Mouse (Mus musculus) heart, adult 2 months (tissue): Measurements from ENCODE around the gene Hacd4. TPM values are rescaled to one million over a fixed set of nuclear protein-coding genes. Genes with fewer than 3 reads are reported as not detected.

ENCODE experiments used
- DNase-seq, 2 experiments: peaks; one replicate each; pipeline ENCODE4 v3.0.0; 2021
- H3K27ac ChIP-seq: fragments of 200-600 bp; 2 replicates; pipeline ENCODE4 v1.8.1; 2022
- H3K27me3 ChIP-seq: fragments of 200-500 bp; 2 replicates; pipeline ENCODE4 v1.6.1; 2012; ENCODE audit warnings: mild to moderate bottlenecking, low read length, inconsistent platforms, mixed read lengths; ENCODE audit not compliant: control insufficient read depth, insufficient read depth
- H3K36me3 ChIP-seq: fragments of 200-500 bp; 2 replicates; pipeline ENCODE4 v1.6.1; 2012; ENCODE audit warnings: low read length, inconsistent platforms; ENCODE audit not compliant: control insufficient read depth, insufficient read depth
- H3K4me1 ChIP-seq: fragments of 200-500 bp; 2 replicates; pipeline ENCODE4 v1.6.1; 2011; ENCODE audit warnings: low read length; ENCODE audit not compliant: control insufficient read depth, insufficient read depth
- H3K4me3 ChIP-seq: fragments of 200-600 bp; 2 replicates; pipeline ENCODE4 v1.8.1; 2022
- H3K79me2 ChIP-seq: fragments of 200-500 bp; replicated peaks from 2 replicates; pipeline ENCODE4 v1.6.1; 2012; ENCODE audit warnings: mild to moderate bottlenecking, inconsistent platforms, low read length, moderate library complexity, mixed read lengths; ENCODE audit not compliant: control insufficient read depth, insufficient read depth
- H3K9ac ChIP-seq: fragments of 200-500 bp; 2 replicates; pipeline ENCODE4 v1.6.1; 2012; ENCODE audit warnings: low read depth, mild to moderate bottlenecking, control low read depth, inconsistent platforms, low read length, mixed read lengths
- CTCF ChIP-seq: fragments of 200-600 bp; IDR thresholded peaks from 2 replicates; pipeline ENCODE4 v1.8.1; 2022; ENCODE audit warnings: antibody characterized with exemption, mild to moderate bottlenecking, moderate library complexity
- EP300 ChIP-seq: fragments of 200-500 bp; IDR thresholded peaks from 2 replicates; pipeline ENCODE4 v1.6.1; 2011; ENCODE audit warnings: low read depth, low read length, control low read depth; ENCODE audit not compliant: insufficient read depth
- POLR2A ChIP-seq: fragments of 200-500 bp; IDR thresholded peaks from 2 replicates; pipeline ENCODE4 v1.6.1; 2011; ENCODE audit warnings: mild to moderate bottlenecking, low read depth, low read length, control low read depth; ENCODE audit not compliant: insufficient read depth
- WGBS: fragments of 180-500 bp; shearing (Covaris S2); methylation state at CpG from one replicate; pipeline ENCODE4 v1.1.7; 2018; 5-methylcytosine and 5-hydroxymethylcytosine counted together
- intact Hi-C: fragments of 180-260 bp; cut with DNase I; formaldehyde crosslinking; loops from one replicate; pipeline ENCODE4 v1.15.1; 2025
- polyA plus RNA-seq: library from polyadenylated mRNA; depleted of rRNA; stranded (reverse); fragments of >200 nt; gene quantifications from 2 replicates; pipeline ENCODE4 v1.2.3, GENCODE M21; 2012
- total RNA-seq, 2 experiments: library from RNA; stranded (reverse); gene quantifications; 2 replicates each; pipeline ENCODE4 v1.2.3; 2021

Hacd4 gene
- total and polyA plus RNA-seq, 3 experiments: 2.9 to 5.4 (median 3.5) TPM

- H3K4me3 ChIP-seq: no peak overlapping the region
- no peaks in the 10 kb centered on the region for H3K79me2 ChIP-seq
- 67% methylated on average over 1 of the region's 1 CpGs for WGBS
- no peaks in the 10 kb centered on the region for H3K27me3 ChIP-seq
- H3K4me1 ChIP-seq: no peaks in the 10 kb centered on the region
- H3K9ac ChIP-seq: no peak overlapping the region
- intact Hi-C loops: no loop called here
- no peak overlapping the region for H3K27ac ChIP-seq
- TF ChIP-seq POLR2A: no peak
- no peak for TF ChIP-seq EP300
- no peak for TF ChIP-seq CTCF
- no peak for DNase-seq
- no peaks in the 10 kb centered on the region for H3K36me3 ChIP-seq
Observed at GRCm38 (mm10) chr4:88390036-88390435, 48.7 kb downstream of the Hacd4 start.

GRCm38 (mm10) chr4:88372293-88373224 is 66.2 kb downstream of the Hacd4 start:
- no peak overlapping the region for H3K27ac ChIP-seq
- DNase-seq: no peak
- WGBS: 84% methylated on average over 18 of the region's 18 CpGs
- intact Hi-C loops: no loop called here
- no peaks in the 10 kb centered on the region for H3K79me2 ChIP-seq
- H3K27me3 ChIP-seq: no peaks in the 10 kb centered on the region
- no peak overlapping the region for H3K4me3 ChIP-seq
- no peaks in the 10 kb centered on the region for H3K4me1 ChIP-seq
- no peak overlapping the region for H3K9ac ChIP-seq
- no peaks in the 10 kb centered on the region for H3K36me3 ChIP-seq
- TF ChIP-seq EP300 (no peak), CTCF (no peak), POLR2A (no peak)

- 93% methylated on average over 8 of the region's 8 CpGs for WGBS
- Histone ChIP-seq H3K27ac (no peak overlapping the region), H3K36me3 (no peaks in the 10 kb centered on the region), H3K79me2 (no peaks in the 10 kb centered on the region), H3K27me3 (no peaks in the 10 kb centered on the region), H3K4me1 (no peaks in the 10 kb centered on the region), H3K9ac (no peak overlapping the region), H3K4me3 (no peak overlapping the region)
- no peak for DNase-seq
- TF ChIP-seq POLR2A: no peak
- intact Hi-C loops: no loop called here
Observed at GRCm38 (mm10) chr4:88370819-88371218, 67.9 kb downstream of the Hacd4 start.

- H3K4me3 ChIP-seq: no peak overlapping the region
- H3K4me1 ChIP-seq: no peaks in the 10 kb centered on the region
- no peak overlapping the region for H3K9ac ChIP-seq
- intact Hi-C loops: no loop called here
- no peak overlapping the region for H3K27ac ChIP-seq
- DNase-seq: no peak
- TF ChIP-seq POLR2A (no peak), EP300 (no peak), CTCF (no peak)
- 85% methylated on average over 6 of the region's 6 CpGs for WGBS
- H3K27me3 ChIP-seq: no peaks in the 10 kb centered on the region
- H3K36me3 ChIP-seq: no peaks in the 10 kb centered on the region
- no peaks in the 10 kb centered on the region for H3K79me2 ChIP-seq
Observed at GRCm38 (mm10) chr4:88369951-88370350, 68.8 kb downstream of the Hacd4 start.

- Histone ChIP-seq H3K4me1 (no peaks in the 10 kb centered on the region), H3K9ac (no peak overlapping the region), H3K4me3 (no peak overlapping the region), H3K36me3 (no peaks in the 10 kb centered on the region), H3K27ac (no peak overlapping the region), H3K79me2 (no peaks in the 10 kb centered on the region), H3K27me3 (no peaks in the 10 kb centered on the region)
- TF ChIP-seq CTCF (no peak), POLR2A (no peak), EP300 (no peak)
- no peak for DNase-seq
- WGBS: 74% methylated on average over 3 of the region's 3 CpGs
- intact Hi-C loops: no loop called here
Observed at GRCm38 (mm10) chr4:88357431-88357830, 81.3 kb downstream of the Hacd4 start.

GRCm38 (mm10) chr4:88356652-88357051 is 82.1 kb downstream of the Hacd4 start:
- Histone ChIP-seq H3K79me2 (no peaks in the 10 kb centered on the region), H3K4me1 (no peaks in the 10 kb centered on the region), H3K9ac (no peak overlapping the region), H3K36me3 (no peaks in the 10 kb centered on the region), H3K27ac (no peak overlapping the region), H3K27me3 (no peaks in the 10 kb centered on the region), H3K4me3 (no peak overlapping the region)
- WGBS: 72% methylated on average over 2 of the region's 2 CpGs
- DNase-seq: no peak
- intact Hi-C loops: no loop called here
- TF ChIP-seq CTCF (peak; percentile 45), POLR2A (no peak)
